Mouse (Mus musculus) megakaryocyte, embryonic 14.5 days (primary cell): ENCODE measurements around the gene Focad. TPM values are rescaled to one million over a fixed set of nuclear protein-coding genes. Genes with fewer than 3 reads are reported as not detected.

Experiments
- H3K27me3 ChIP-seq: replicated peaks from 2 replicates; pipeline ENCODE3; 2012; ENCODE audit warnings: inconsistent platforms
- H3K36me3 ChIP-seq: replicated peaks from 2 replicates; pipeline ENCODE3; 2012; ENCODE audit warnings: low read length, inconsistent platforms, mixed read lengths
- H3K4me1 ChIP-seq: 2 replicates; pipeline ENCODE4 v1.6.1; 2012; ENCODE audit warnings: inconsistent platforms
- H3K4me3 ChIP-seq: replicated peaks from 2 replicates; pipeline ENCODE3; 2012; ENCODE audit warnings: moderate library complexity, mild to moderate bottlenecking, inconsistent platforms
- H3K9me3 ChIP-seq: 2 replicates; pipeline ENCODE4 v1.6.1; 2012; ENCODE audit warnings: inconsistent platforms
- FLI1 ChIP-seq: IDR thresholded peaks from 2 replicates; pipeline ENCODE4 v1.6.1; 2012; ENCODE audit warnings: low read length, inconsistent platforms, mixed read lengths
- GATA1 ChIP-seq: IDR thresholded peaks from 3 replicates; pipeline ENCODE4 v1.6.1; 2012; ENCODE audit warnings: mixed read lengths, low read length, inconsistent platforms, borderline replicate concordance
- polyA plus RNA-seq: library from polyadenylated mRNA; stranded (reverse); fragments of >175 nt; gene quantifications from 2 replicates; pipeline ENCODE4 v1.2.3, GENCODE M21; 2012; ENCODE audit warnings: low replicate concordance; ENCODE audit not compliant: insufficient read depth

The Focad gene
- polyA plus RNA-seq, 1 experiment: 2.8 TPM

DNA sequence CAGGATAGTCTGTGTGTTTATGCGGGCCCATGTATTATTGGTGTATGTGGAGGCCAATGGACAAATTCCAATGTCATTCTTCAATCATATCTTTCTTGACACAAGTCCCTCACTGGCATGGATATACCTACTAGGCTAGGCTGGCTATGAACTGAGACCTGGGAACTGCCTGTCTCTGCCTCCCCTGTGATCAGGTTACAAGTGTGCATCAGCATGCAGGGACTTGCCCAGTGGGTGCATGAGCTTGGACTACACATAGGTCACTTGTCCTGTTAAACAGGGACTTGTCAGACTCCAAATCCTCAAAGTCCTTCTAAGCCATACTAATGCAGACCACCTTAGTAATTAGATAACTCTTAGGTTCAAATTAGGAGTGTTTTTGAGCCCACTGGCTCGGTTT, 184.1 kb downstream of the Focad start:
- H3K27me3 ChIP-seq: no peaks in the 10 kb centered on the region
- no peak for TF ChIP-seq GATA1
- TF ChIP-seq FLI1: no peak
- H3K9me3 ChIP-seq: no peaks in the 10 kb centered on the region
- H3K4me3 ChIP-seq: no peak overlapping the region
- H3K4me1 ChIP-seq: peaks cover 16% of the 10 kb centered on the region
- peaks cover 7% of the 10 kb centered on the region for H3K36me3 ChIP-seq

DNA sequence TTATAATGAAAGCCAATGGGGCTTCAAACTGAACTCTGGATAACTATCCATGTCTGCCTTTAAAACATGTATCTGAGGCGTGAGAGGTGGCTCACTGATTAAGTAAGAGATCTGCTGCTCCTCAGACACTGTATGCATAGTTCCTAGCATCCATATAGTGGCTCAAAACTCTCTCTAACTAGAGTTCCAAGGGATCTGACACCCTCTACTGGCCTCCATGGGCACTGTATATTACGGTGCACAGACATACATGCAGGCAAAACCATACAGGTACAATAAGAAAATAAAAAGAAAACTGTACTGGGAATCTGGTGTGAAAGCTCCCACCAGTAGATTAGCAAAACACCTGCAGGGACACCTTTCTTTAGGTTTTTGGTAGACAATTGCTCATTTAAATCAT, 186.1 kb downstream of the Focad start:
- Histone ChIP-seq H3K9me3 (no peaks in the 10 kb centered on the region), H3K27me3 (no peaks in the 10 kb centered on the region), H3K36me3 (peaks cover 7% of the 10 kb centered on the region), H3K4me1 (peaks cover 14% of the 10 kb centered on the region), H3K4me3 (no peak overlapping the region)
- TF ChIP-seq GATA1: no peak
- no peak for TF ChIP-seq FLI1

DNA sequence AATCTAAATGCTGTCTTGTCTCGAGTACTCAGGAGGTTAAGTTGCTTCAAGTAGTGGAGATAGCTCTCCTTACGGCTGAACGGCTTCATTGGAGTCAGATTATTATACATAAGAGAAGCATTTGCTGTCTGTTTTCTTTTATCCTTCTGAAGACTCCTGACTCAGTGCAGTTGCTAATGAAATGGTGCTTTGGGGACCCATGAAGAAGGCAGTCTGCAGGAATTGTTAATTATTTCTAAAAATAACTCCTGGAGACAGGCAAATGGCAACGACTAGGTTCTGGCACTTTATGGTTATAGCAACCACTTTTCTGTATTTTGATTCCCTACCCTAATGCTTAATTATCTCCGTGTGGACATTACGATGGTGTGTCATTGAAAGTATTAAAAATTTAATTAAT, 201.1 kb downstream of the Focad start:
- Histone ChIP-seq H3K4me3 (no peak overlapping the region), H3K4me1 (peaks cover under 1% of the 10 kb centered on the region), H3K9me3 (no peaks in the 10 kb centered on the region), H3K27me3 (no peaks in the 10 kb centered on the region), H3K36me3 (peaks cover 10% of the 10 kb centered on the region)
- TF ChIP-seq GATA1 (no peak), FLI1 (no peak)

DNA sequence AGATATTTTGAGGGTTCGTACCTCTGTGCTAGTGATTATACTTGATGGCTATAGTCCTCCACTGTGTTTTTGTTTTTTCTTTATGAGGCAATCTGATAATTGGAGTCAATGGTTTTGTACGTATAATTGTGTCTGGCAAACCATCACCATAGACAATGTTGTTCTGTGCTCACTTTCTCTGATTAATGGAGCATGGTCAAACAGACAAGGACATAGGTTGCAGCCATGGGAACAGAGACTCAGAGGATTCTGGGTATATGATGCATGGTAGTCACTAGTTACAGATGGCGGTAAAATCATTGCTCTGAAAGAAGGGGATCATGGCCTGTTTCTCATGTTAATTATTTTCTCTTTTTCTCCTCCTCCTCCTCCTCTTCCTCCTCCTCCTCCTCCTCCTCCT, 205.1 kb downstream of the Focad start:
- Histone ChIP-seq H3K27me3 (no peaks in the 10 kb centered on the region), H3K9me3 (no peaks in the 10 kb centered on the region), H3K4me1 (peaks cover 4% of the 10 kb centered on the region), H3K4me3 (no peak overlapping the region), H3K36me3 (peaks cover 17% of the 10 kb centered on the region)
- TF ChIP-seq GATA1 (no peak), FLI1 (no peak)

DNA sequence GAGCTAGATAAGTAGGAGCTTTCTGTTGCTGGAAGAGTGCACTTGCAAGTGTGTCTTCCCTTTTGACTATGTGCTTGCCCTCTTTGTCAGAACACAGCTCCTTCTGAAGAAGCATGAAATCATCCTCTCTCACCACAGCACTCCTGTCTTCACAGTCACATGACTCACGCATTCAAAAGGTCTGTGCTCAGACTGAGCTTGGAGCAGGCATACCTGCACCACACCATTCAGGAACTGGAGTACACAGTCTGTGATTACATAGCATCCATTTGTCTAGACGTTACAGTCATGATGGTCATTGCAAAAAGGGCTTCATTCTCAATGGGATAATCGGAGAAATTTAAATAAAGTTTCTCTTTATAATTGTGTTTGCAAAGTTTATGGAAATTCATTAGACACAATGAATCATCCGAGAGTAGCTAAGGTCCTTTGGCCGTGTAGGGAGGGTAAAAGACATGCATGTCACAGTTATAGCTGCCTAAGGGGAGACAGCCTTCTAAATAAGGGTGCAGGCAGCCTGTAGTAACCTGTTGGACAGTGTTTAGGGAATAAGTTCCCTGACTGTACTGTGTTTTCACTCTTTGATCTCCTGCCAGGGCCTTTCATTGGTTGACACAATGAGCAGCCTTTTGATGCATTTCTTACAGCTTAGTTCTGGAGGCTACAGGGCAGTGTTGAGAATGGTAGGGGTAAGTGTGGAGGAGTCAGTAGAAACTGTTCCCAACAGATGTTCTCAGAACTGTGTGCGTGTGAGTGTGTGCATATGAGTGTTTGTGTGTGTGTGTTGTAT, 206.6 kb downstream of the Focad start:
- Histone ChIP-seq H3K36me3 (peaks cover 19% of the 10 kb centered on the region), H3K27me3 (no peaks in the 10 kb centered on the region), H3K9me3 (no peaks in the 10 kb centered on the region), H3K4me3 (no peak overlapping the region), H3K4me1 (peaks cover 4% of the 10 kb centered on the region)
- TF ChIP-seq GATA1 (no peak), FLI1 (no peak)

DNA sequence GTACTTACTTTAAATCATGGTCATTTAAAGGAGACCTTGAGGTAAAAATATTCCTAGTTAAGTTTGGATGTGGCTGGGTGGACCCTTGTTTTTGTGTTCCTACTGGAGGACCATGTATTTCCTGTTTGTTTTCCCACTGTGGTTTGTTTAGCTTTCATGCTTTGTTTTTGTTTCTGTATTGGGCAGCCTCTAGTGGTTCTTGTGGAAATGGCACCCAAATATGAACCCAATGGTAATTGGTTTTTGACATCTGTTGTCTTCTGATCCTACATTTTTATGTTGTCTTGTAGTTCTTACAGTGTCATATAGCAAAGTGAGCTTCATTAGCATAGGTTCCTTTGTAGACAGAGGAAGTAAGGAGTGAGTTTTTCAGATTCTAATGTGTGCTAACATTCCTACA, 207.9 kb downstream of the Focad start:
- peaks cover 7% of the 10 kb centered on the region for H3K4me1 ChIP-seq
- H3K36me3 ChIP-seq: peaks cover 17% of the 10 kb centered on the region
- no peak overlapping the region for H3K4me3 ChIP-seq
- no peaks in the 10 kb centered on the region for H3K9me3 ChIP-seq
- TF ChIP-seq GATA1: no peak
- no peak for TF ChIP-seq FLI1
- no peaks in the 10 kb centered on the region for H3K27me3 ChIP-seq

DNA sequence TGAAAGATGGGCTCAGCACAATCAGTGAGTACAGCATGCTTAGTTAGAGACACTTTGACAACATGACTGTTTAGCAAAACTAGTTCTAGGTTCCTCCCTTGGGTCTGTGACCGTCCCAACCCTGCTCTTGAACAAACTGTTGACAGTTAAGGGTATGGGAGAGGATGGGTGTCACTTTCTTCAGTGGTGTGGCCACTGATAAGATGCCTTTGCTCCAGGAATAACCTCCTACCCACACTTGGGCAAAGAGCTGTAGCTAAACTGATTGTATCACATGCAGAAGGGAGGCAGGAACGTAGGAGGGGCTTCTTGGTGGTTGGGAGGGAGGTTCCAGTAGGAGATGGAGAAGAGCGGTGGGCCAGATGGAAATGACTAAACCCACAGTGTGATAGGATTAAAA, 213.3 kb downstream of the Focad start:
- Histone ChIP-seq H3K4me3 (no peak overlapping the region), H3K27me3 (no peaks in the 10 kb centered on the region), H3K36me3 (peaks cover 12% of the 10 kb centered on the region), H3K9me3 (no peaks in the 10 kb centered on the region), H3K4me1 (peaks cover 18% of the 10 kb centered on the region)
- TF ChIP-seq GATA1 (no peak), FLI1 (no peak)

DNA sequence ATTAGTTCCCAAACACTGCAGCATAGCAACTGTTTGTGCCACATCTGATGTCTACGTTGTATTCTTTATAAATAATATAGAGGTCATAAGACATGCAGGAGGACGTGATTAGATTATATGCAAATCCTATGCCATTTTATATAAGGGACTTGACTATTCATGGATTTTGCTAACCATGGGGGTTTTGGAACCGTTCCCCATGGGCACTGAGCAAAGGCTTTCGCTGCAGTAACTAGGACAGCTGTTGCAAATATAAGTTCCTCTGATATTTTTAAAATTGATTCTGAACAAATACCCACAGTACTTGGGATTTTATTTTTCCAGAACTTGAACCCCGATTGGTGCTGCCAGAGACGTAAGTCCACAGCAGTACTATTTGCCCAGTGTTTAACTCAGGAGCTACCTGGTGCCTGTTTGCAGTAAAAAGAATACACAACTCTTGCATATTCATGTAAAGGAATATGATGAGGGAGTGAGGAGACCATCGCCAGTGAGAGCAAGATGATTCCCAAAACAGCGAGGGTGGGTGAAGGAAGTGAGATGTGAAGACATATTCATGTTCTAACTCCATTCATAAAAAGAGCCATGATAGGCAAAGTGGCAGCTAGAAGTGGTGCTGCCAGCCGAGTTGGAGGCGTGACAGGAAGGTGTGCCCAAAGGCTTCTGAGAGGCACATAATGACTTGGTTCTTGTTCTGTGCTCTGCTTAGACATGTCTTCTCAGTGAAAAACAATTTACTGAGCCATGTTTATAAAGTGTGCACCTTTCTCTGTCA, 214.1 kb downstream of the Focad start:
- Histone ChIP-seq H3K27me3 (no peaks in the 10 kb centered on the region), H3K4me3 (no peak overlapping the region), H3K4me1 (peaks cover 18% of the 10 kb centered on the region), H3K36me3 (peaks cover 8% of the 10 kb centered on the region), H3K9me3 (no peaks in the 10 kb centered on the region)
- TF ChIP-seq FLI1: no peak
- no peak for TF ChIP-seq GATA1

DNA sequence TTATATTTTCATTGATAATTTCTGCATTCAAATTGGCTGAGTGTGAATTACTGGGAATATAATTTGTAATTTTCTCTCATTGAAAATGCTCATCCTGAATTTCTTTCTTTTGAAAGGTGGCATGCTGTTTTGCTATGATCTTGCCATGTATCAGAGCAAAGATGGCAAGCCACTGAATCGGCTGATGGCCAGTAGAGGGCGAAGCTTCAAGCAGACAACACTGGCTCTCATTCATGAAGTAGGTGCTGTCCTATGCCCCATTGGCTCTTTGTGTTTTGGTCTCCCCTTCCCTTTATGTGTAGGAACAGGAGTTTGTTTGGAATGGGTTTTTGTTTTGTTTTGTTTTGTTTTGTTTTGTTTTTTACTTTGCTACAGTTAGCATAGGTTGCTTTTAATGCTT, 215.2 kb downstream of the Focad start:
- no peaks in the 10 kb centered on the region for H3K9me3 ChIP-seq
- TF ChIP-seq FLI1: no peak
- no peak for TF ChIP-seq GATA1
- H3K36me3 ChIP-seq: peaks cover under 1% of the 10 kb centered on the region
- H3K4me3 ChIP-seq: no peak overlapping the region
- peaks cover 18% of the 10 kb centered on the region for H3K4me1 ChIP-seq
- H3K27me3 ChIP-seq: no peaks in the 10 kb centered on the region

DNA sequence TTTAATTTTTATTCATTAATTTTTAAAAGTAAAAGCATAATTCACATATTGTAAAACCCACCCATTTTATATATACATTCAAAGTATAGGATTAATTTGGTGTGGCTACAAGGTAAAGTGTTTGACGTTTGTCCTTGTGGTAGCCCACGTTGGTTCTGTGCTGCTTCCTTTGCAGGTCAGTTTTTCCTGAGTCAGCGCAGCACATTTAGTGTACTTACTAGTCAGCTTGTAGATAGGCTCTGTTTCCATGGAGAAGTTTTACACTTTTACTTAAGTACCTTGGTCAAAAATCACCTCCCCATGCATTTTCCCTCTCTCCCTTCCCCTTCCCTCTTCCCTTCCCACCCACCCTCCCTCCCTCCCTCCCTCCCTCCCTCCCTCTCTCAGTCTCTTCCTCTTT, 220.5 kb downstream of the Focad start:
- TF ChIP-seq FLI1: no peak
- TF ChIP-seq GATA1: no peak

More for the DNA sequence above, 220.5 kb downstream of the Focad start:
- no peaks in the 10 kb centered on the region for H3K36me3 ChIP-seq
- peaks cover 9% of the 10 kb centered on the region; the same call in 1 of the 2 replicates for H3K4me1 ChIP-seq
- no peaks in the 10 kb centered on the region for H3K9me3 ChIP-seq
- H3K27me3 ChIP-seq: no peaks in the 10 kb centered on the region
- no peak overlapping the region for H3K4me3 ChIP-seq
